Mouse (Mus musculus): ENCODE measurements at regions not wholly inside any gene's neighbourhood (a gene's known extent, or its start where the extent isn't known, plus 50 kb on each side); places are given as distances from the start of the nearest gene placed in this dataset.
"Not testable (repeated sequence)": the region's sequence is repeated elsewhere in the genome, so short reads cannot be mapped to it uniquely, and the experiment has no call there.

DNA sequence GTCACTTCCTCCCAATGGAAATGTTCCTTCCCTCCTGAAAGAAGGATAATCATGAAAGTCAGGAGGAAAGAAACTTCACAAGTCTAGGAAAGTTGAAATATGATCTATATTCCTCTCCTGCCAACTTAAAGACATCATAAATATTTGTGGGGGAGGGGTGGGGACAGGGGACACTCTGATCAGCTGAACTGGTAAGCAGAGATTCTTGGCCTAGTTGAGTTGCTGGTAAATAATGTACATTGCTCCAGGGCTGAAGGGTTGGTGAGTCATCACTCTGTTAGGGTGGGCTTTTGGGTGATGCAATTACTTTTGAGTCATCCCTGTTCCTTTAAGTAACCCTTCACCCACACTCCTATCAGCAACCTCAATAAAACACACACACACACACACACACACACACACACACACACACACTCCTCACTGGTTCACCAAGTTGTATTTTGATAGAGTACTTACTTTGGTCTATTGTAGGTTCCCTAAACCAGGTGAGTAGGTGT is 56.0 kb downstream of the Ccdc71l start:
- DNase-seq = no peak

DNA sequence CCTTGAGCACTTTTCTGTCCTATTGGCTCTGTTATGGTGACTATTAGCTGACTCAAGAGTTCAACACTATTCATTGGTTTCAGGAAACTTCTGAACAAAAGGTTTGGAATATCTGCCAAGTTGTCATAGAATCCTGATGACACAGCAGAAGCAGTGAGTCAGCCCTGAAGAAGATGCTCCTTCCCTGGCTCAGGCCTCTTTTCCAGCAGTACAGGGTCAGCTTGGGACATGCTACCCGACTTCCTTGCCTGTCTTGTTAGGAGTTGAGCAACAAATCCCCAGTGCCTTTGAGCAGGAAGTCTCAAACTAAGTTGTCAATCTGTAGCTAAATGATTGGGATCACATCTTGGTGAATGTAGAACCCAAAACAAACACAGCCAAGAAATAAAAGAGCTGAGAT is 56.6 kb downstream of the Ccdc71l start:
- DNase-seq = peak; percentile 10 to 48

GRCm38 (mm10) chr12:32438209-32438608 is 59.7 kb downstream of the Ccdc71l start:
- no peak for DNase-seq

- no peak for DNase-seq
Observed at GRCm38 (mm10) chr12:32444770-32445169, 66.3 kb downstream of the Ccdc71l start.

DNA sequence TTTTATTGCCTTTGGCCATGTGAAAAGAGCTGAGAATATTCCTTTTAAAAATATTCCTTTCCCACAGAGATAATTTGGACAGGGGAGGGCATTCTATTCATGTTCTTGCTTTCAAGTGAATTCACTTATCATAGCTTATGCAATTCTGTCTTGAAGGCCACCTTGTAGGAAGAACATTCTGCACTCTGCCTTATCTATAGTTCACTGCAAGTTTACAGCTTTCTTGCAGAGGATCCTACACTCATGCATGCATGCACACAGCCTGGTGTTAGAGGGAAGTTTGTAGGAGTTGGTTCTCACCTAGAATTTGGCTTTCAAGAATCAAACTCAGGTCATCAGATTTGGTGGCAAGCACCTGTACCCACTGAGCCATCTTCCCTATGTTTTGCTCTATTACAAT is 67.4 kb downstream of the Ccdc71l start:
- DNase-seq = no peak

DNA sequence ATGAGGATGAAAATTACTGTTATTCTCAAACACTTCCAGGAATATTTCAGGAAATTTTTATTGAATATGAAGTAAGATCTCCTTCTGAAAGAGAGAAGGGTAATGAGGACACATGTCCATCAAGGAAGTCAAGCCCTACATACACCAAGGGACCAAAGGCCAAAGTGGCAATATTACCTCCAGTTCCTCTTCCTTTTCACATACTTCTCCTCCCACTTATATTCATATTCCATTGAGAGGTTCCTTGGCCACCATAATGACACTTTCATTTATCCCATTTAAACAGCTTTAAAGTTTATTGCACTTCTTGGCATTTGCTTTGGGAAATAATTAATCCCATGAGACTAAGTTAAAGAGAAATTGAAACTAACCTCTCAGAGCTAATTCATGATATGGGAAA is 70.9 kb downstream of the Ccdc71l start:
- no peak for DNase-seq

DNA sequence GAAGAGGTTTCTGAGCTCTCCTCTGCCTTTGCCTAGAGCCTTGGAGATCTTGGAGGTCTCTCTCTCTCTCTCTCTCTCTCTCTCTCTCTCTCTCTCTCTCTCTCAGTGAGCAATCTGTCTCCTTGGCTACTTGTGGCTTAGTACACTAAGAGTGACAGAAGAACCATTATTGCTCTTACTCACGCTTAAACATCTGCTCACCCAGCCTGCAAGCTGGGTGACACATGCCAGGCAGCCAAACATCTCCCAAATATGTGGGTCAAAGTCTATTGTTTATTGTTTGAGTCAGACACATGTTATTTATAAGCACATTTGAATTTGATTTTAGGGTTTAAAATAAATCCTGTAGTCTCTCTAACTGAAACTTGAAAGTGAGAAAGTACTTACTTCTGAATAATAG is 72.7 kb downstream of the Ccdc71l start:
- no peak for DNase-seq

DNA sequence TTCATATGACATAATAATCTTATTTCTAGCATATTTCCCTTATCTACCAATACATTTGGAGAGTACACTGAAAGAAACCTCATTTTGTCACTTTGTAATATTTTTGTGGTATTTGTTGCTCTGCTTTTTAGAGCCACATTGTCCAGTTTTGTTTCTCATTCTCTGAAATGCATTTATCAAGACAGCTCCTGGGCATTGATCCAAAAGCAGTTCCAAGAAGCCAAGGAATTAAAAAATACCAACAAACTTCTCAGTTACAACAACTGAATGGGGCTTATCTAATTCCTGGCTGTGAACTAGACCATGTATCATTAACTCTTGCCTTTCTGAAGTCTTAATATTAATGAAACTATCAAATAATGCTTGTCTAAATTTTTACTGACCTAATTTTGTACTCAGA is 76.3 kb downstream of the Ccdc71l start:
- peak in 1 of 2 experiments; percentile 52 for DNase-seq

- not testable (repeated sequence) for DNase-seq
Observed at GRCm38 (mm10) chr12:32455231-32455630, 76.7 kb downstream of the Ccdc71l start.

DNA sequence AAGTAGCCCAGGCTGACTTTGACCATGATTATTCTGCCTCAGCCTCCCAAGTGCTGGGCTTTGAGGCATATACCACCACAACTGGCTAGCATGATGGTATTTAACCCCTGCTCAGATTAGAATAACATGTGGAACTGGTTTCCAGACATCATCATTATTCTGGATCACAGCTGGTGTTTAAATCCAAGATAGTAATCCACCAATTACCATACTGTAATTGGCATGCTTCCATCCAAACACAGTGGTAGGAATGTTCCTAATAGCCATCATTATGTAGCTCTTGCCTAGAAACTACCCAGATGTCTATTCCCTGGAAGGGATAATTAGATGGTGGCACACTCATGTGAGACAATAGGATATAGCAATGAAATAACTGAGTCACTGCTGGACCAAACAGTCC is 77.4 kb downstream of the Ccdc71l start:
- no peak for DNase-seq

DNA sequence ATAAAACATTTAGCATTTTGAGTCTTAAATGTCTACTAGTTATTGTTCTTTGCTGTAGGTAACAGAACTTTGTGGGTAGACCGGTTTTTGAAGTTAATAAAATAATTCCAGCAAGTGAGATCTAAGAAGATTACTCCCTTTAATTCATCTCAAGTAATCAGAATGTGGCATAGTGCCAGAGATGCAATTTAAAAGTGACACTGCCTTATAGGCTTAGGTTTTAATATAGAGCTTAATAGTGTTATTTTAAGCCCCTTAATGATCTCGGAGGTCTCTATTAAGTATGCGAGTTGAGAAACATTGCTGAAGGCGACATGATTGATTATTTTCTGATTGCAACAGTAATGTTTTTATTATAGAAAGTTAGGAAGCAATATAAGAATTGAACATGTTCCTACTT is 78.3 kb downstream of the Ccdc71l start:
- no peak for DNase-seq

DNA sequence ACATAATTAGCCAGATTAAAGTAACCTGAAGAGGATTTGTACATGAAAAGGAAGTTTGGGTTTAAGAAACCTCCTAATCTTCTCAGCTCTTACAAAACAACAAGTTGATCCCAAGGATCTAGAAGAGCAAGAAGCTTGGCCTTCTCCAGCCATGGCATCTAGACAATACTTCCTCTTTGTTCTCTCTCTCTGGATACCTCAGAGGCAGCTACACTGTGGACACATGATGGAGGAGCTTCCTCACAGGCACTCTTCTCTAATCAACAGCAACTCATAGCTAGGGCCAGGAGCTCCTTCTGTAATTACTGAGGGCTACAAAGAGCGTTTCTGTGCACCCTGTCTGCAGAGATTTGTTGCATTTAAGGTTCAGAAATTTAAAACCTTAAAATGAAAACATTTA is 79.9 kb downstream of the Ccdc71l start:
- DNase-seq = no peak

DNA sequence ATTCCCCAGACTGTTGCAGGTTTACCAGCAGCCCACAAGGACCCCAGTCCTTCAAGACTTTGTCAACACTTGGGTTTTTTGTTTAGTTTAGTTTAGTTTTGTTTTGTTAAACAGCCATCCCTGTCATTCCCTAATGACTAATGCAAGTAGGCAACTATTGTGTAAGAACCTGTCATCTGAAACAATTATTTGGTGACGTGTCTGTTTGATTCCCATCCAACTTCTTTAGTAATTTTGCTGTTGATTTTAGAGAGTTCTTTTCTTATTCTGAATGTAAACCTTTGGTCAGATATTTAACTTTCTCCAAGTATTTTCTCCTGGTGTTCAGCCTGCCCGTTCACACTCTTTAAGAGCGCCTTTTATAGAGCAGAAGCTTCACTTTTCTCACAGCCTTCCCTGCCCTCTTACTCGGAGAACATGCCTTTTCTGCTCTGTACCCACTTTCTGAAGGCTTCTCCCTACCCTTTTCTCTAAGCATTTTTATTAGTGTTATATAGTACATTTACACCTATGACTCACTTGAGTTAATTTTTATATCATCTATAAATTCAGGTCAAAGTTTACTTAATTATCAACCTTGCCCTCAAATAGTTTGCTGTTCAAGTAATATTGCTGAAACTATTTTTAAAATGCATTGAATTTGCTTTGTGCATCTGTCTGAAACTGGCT is 82.0 kb downstream of the Ccdc71l start:
- no peak for DNase-seq

GRCm38 (mm10) chr12:32465371-32465770 is 86.9 kb downstream of the Ccdc71l start:
- peak; percentile 61 to 64 for DNase-seq

GRCm38 (mm10) chr12:32469863-32470262 is 91.4 kb downstream of the Ccdc71l start:
- no peak for DNase-seq

- peak; percentile 20 to 62 for DNase-seq
Observed at GRCm38 (mm10) chr12:32479451-32479850, 100.9 kb downstream of the Ccdc71l start.

- DNase-seq = no peak
Observed at GRCm38 (mm10) chr12:32480268-32480667, 101.8 kb downstream of the Ccdc71l start.

- no peak for DNase-seq
Observed at GRCm38 (mm10) chr12:32481051-32481450, 102.5 kb downstream of the Ccdc71l start.

- DNase-seq = no peak
Observed at GRCm38 (mm10) chr12:32482343-32482742, 103.8 kb downstream of the Ccdc71l start.

DNA sequence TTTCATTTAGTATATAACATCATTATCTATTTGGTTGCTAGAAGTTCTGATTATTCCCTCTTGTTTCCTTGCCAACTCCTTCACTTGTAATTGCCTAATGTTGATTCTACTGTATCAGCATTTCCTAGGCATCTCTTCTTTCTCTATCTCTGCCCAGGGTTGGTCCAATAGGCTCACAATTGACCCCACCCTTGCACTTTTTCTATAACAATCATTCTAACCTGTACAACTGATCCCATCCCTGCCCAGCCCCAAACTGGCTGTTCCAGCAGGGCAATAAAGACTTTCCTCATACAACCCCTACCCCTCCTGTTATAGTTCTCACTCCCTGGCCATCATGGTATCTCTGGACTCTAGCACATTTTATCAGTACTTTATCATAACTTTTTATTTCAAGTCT is 104.3 kb downstream of the Ccdc71l start:
- DNase-seq = no peak

DNA sequence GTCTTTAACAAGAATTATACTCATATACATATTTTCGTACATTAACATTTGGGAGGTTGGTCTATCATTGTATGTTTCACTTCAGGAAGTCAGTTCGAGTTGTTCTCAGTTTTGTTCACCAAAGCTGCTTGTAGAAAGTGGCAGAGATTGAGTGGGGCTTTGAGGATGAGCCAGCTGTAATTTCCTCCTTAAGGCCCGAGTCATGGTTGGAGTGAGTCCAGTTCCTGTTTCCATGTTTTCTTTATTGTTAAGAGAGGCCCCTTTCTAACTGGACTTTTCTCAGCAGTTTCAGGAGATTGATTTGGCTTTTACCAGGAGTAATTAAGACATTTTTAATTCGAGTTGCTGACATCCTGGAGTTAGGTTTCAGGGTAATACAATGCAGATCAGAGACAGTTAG is 107.7 kb downstream of the Ccdc71l start:
- DNase-seq = peak in 1 of 2 experiments; percentile 25

- DNase-seq = no peak
Observed at GRCm38 (mm10) chr12:32486729-32487128, 108.2 kb downstream of the Ccdc71l start.

GRCm38 (mm10) chr12:32487883-32488577 is 109.5 kb downstream of the Ccdc71l start:
- peak; percentile 2 to 39 for DNase-seq

DNA sequence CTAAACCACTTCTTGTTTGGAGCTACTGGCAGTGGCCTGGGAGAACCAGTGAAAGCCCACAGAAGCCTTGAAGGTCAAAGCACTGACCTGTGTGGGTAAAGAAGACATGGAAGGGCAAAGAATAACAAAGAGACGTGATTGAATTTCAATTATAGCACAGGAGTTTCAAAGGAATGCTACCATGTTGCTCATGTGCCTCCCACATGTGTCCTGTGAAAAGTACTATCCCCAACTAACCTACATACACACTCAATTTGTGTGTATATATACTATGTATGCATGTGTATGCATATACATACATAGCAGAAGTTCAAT is 110.0 kb downstream of the Ccdc71l start:
- no peak for DNase-seq
